Mouse (Mus musculus) liver, embryonic 14.5 days (tissue): ENCODE results near the gene Ust.

Experiments used
- CTCF ChIP-seq: IDR thresholded peaks from 2 replicates; pipeline ENCODE4 v1.5.1; 2016; ENCODE audit warnings: antibody characterized with exemption, low read depth, control low read depth
- EP300 ChIP-seq: IDR thresholded peaks from 2 replicates; pipeline ENCODE4 v1.6.1; 2016; ENCODE audit warnings: antibody characterized with exemption, low read depth

GRCm38 (mm10) chr10:8250005-8250404 lies 268.6 kb downstream of the Ust start:
- TF ChIP-seq CTCF (no peak), EP300 (no peak)
